Mouse (Mus musculus) forebrain, embryonic 10.5 days (tissue): ENCODE results near the gene 6820408C15Rik. TPM values are rescaled to one million over a fixed set of nuclear protein-coding genes. Genes with fewer than 3 reads are reported as not detected.

Source experiments
- polyA plus RNA-seq: library from polyadenylated mRNA; unstranded; fragments of >200 nt; fragmentation: Nextera tagmentation; extraction: Ambion mirVana; gene quantifications from 2 replicates; pipeline ENCODE4 v1.2.1, GENCODE M21; 2016

Gene 6820408C15Rik
- polyA plus RNA-seq, 1 experiment from 2014 or later: 0.76 TPM

Other genes with a start within 250 kb of the 6820408C15Rik start
- 77.6 and 91.0 TPM in 2 replicates for gene Csnk2a1, start 188.7 kb upstream of the 6820408C15Rik start, polyA plus RNA-seq
- 28.4 and 28.6 TPM in 2 replicates for gene Tbc1d20, start 121.8 kb upstream of the 6820408C15Rik start, polyA plus RNA-seq
- gene Rbck1, start 82.9 kb upstream of the 6820408C15Rik start, polyA plus RNA-seq: 98.1 and 98.2 TPM in 2 replicates
- gene Trib3, start 71.6 kb upstream of the 6820408C15Rik start, polyA plus RNA-seq: 2.3 and 3.1 TPM in 2 replicates
- 1.1 and 2.4 TPM in 2 replicates for gene Nrsn2, start 38.9 kb upstream of the 6820408C15Rik start, polyA plus RNA-seq
- 9.3 and 9.5 TPM in 2 replicates for gene Sox12, start 17.5 kb upstream of the 6820408C15Rik start, polyA plus RNA-seq
- 46.5 and 50.0 TPM in 2 replicates for gene Zcchc3, start 560 bp upstream of the 6820408C15Rik start, polyA plus RNA-seq
- gene Defb23, start 49.0 kb downstream of the 6820408C15Rik start, polyA plus RNA-seq: not detected in 2 replicates
- not detected in 2 replicates for gene Defb20, start 61.5 kb downstream of the 6820408C15Rik start, polyA plus RNA-seq
- not detected in 2 replicates for gene Defb22, start 74.6 kb downstream of the 6820408C15Rik start, polyA plus RNA-seq
- gene Defb26, start 96.1 kb downstream of the 6820408C15Rik start, polyA plus RNA-seq: not detected in 2 replicates
- gene Defb28, start 102.7 kb downstream of the 6820408C15Rik start, polyA plus RNA-seq: not detected in 2 replicates
- not detected in 2 replicates for gene Defb29, start 124.5 kb downstream of the 6820408C15Rik start, polyA plus RNA-seq
- gene Gm17416, start 153.8 kb downstream of the 6820408C15Rik start, polyA plus RNA-seq: not detected in 2 replicates
- not detected in 2 replicates for gene Defb21, start 157.2 kb downstream of the 6820408C15Rik start, polyA plus RNA-seq
- not detected in 2 replicates for gene Defb19, start 164.7 kb downstream of the 6820408C15Rik start, polyA plus RNA-seq
- not detected in 2 replicates for gene Defb45, start 183.8 kb downstream of the 6820408C15Rik start, polyA plus RNA-seq
- gene Defb36, start 188.7 kb downstream of the 6820408C15Rik start, polyA plus RNA-seq: not detected in 2 replicates
- gene Defb25, start 207.5 kb downstream of the 6820408C15Rik start, polyA plus RNA-seq: not detected in 2 replicates
- 0.16 and 0.18 TPM in 2 replicates for gene Rem1, start 211.4 kb downstream of the 6820408C15Rik start, polyA plus RNA-seq